Mouse (Mus musculus) subcutaneous adipose tissue, adult 2 months (tissue): ENCODE data around the gene Olfr1337. TPM values are rescaled to one million over a fixed set of nuclear protein-coding genes. Genes with fewer than 3 reads are reported as not detected.

Experiments
- polyA plus RNA-seq: library from polyadenylated mRNA; depleted of rRNA; stranded (reverse); fragments of >200 nt; gene quantifications from 2 replicates; pipeline ENCODE4 v1.2.3, GENCODE M21; 2012; ENCODE audit warnings: low replicate concordance; rRNA removed

Gene Olfr1337
- polyA plus RNA-seq: not detected in 2 replicates

DNA sequence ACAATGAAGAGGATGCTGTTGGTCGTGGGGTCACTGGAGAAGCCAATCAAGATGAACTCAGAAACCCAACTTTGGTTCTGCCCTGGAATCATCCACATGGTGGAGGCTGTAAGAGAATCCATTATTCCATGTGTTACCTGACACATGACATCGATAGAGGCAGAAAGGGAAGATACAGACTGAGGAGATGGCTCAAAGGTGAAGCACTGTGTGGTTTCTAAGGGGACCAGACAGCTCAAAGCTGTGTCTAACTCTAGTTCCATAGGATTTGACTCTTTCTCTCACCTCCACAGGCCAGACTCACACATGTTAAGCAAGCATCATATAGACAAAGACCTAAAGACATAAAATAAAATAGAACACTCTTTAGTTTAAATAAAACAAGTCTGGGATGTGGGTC lies at the start of gene Olfr1337:
Gene Olfr1337 (minus strand): TSS at position 101 of the 400 bp plus-strand sequence.

DNA sequence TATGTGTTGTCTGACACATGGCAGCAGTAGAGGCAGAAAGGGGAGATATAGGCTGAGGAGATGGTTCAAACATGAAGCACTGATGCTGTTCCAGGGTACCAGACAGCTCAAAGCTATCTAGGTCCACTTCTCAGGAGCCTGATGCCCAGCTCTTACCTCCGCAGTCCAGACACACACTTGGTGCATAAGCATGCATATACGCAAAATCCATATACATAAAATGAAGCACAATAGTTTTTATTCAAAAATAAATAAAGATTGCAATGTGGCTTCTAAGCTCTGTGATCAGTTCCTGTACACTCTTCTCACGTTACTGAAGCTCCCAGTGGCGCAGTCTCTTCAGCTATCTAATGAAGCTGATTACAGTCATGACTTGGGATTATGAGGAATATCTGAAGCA lies 27.5 kb upstream of the Olfr1337 start, which contains the start of gene Olfr1335:
Gene Olfr1335 (minus strand): TSS at position 101 of the 400 bp plus-strand sequence.

GRCm38 (mm10) chr4:118758637-118759036 lies 23.7 kb downstream of the Olfr1337 start, which contains the start of gene Olfr1338:
Olfr1338 (minus strand) TSS chr4:118758737.

DNA sequence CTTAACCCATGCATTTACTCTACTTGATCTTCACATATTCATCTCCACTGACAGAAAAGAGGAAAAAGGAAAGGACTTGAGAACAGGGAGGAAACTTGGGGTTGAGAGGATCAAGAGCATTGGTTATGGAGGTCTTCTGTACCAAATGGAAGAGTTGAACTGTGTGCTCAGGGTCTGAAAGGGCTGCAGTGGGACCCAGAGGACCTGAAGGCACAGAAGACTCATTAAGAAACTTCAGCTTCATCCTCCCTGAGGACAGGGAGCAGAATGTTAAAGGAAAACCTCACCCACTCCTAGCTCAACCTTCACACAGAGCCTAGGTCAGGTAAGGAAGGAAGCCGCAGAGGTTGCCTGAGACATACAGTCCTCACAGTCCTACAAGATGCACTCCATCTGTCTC lies 50.5 kb downstream of the Olfr1337 start, which contains the start of gene Olfr1339:
Gene Olfr1339 (plus strand): TSS at position 301 of the 400 bp plus-strand sequence.

Other genes starting within 250 kb of the Olfr1337 start
- 0.92 and 9.3 TPM in 2 replicates for gene Tmem125, start 238.5 kb downstream of the Olfr1337 start, polyA plus RNA-seq
- 0.06 TPM in 1 of 2 replicates, not detected in the other for gene Cfap57, start 161.8 kb downstream of the Olfr1337 start, polyA plus RNA-seq
- 18.4 and 38.8 TPM in 2 replicates for gene Ebna1bp2, start 161.8 kb downstream of the Olfr1337 start, polyA plus RNA-seq
- not detected in 2 replicates for gene Olfr62, start 123.6 kb downstream of the Olfr1337 start, polyA plus RNA-seq
- gene Olfr1342, start 89.8 kb downstream of the Olfr1337 start, polyA plus RNA-seq: not detected in 2 replicates
- not detected in 2 replicates for gene Olfr1341, start 79.1 kb downstream of the Olfr1337 start, polyA plus RNA-seq
- not detected in 2 replicates for gene Olfr1340, start 62.4 kb downstream of the Olfr1337 start, polyA plus RNA-seq
- not detected in 2 replicates for gene Olfr1339, start 50.4 kb downstream of the Olfr1337 start, polyA plus RNA-seq
- gene Olfr1338, start 23.8 kb downstream of the Olfr1337 start, polyA plus RNA-seq: not detected in 2 replicates
- gene Olfr1335, start 27.4 kb upstream of the Olfr1337 start, polyA plus RNA-seq: not detected in 2 replicates
- gene Olfr1333, start 53.7 kb upstream of the Olfr1337 start, polyA plus RNA-seq: not detected in 2 replicates
- not detected in 2 replicates for gene Olfr1331, start 82.1 kb upstream of the Olfr1337 start, polyA plus RNA-seq
- not detected in 2 replicates for gene Olfr1330, start 106.0 kb upstream of the Olfr1337 start, polyA plus RNA-seq
- gene Olfr1329, start 134.9 kb upstream of the Olfr1337 start, polyA plus RNA-seq: not detected in 2 replicates
- not detected in 2 replicates for gene Olfr1328, start 156.0 kb upstream of the Olfr1337 start, polyA plus RNA-seq
- 0.63 TPM in 1 of 2 replicates, not detected in the other for gene Lao1, start 179.0 kb upstream of the Olfr1337 start, polyA plus RNA-seq